Comparison of ENCODE assay signal across 27 mouse cellular contexts in genomic region chr16:32382901-32383300, GRCm38 (mm10). TPM values are rescaled to one million over a fixed set of nuclear protein-coding genes. Genes with fewer than 3 reads are reported as not detected.
DNase-seq lines count a peak whose midpoint lies in the region; TF ChIP-seq lines count a peak whose summit lies in the region.
"Had no signal": no experiment of that assay in that cellular context is flagged by ENCODE, and none has a peak within 500 bp of the region (broad histone marks: within the 10 kb centered on the region; RNA-seq: fewer than 3 reads in every experiment).

No protein-coding gene starts in this region.

- DNase-seq in gastrocnemius, adult 2 months = peak; percentile 51
- no peak for DNase-seq in gastrocnemius, postnatal 25 days
- DNase-seq in adipocyte (ENCODE audit: low spot score) = peak; percentile 37
- peak; percentile 3 for DNase-seq in brain, adult 2 months (ENCODE audit: low read depth, low spot score)
- DNase-seq in right cerebral cortex, postnatal 25 days = no peak
- DNase-seq in thymus, adult 2 months = no peak
- DNase-seq: adrenal gland, adult 8-10 months; adrenal gland, postnatal 14 days; adrenal gland, postnatal 36 days; cerebellum, adult 11 months; cerebellum, adult 18-20 months; cerebellum, adult 8-10 months; cerebellum, adult 9-11 months; cerebellum, postnatal 14 days; cerebellum, postnatal 36 days; embryo, embryonic 11 days had no signal

- H3K27ac ChIP-seq in gastrocnemius, adult 2 months = peak overlapping the region; percentile 58
- no peak overlapping the region for H3K27ac ChIP-seq in thymus, adult 2 months (ENCODE audit: control insufficient read depth, insufficient read depth, low read length)
- H3K27ac ChIP-seq: embryonic facial prominence, embryonic 13.5 days; embryonic facial prominence, embryonic 15.5 days; forebrain, embryonic 10.5 days; forebrain, embryonic 12.5 days had no signal

- TF ChIP-seq CTCF in gastrocnemius, adult 2 months (IDR thresholded peaks at IDR 0.05) = no peak
- TF ChIP-seq CTCF in thymus, adult 2 months (IDR thresholded peaks at IDR 0.05; ENCODE audit: borderline replicate concordance, control insufficient read depth, extremely low read depth, insufficient read depth, low read length, poor library complexity) = no peak

- intact Hi-C loops in gastrocnemius, adult 2 months (cut with DNase I) = loop anchor here (5.0 kb wide), 1 partner anchor 44 kb away; no protein-coding TSS in a partner anchor

- TF ChIP-seq POLR2A in thymus, adult 2 months (IDR thresholded peaks at IDR 0.05; ENCODE audit: control insufficient read depth, extremely low read depth, insufficient read depth, low read length, poor library complexity) = no peak

- no peaks in the 10 kb centered on the region for H3K4me1 ChIP-seq in thymus, adult 2 months (replicated peaks; ENCODE audit: control insufficient read depth, insufficient read depth, low read length)
- H3K4me1 ChIP-seq: embryonic facial prominence, embryonic 13.5 days; embryonic facial prominence, embryonic 15.5 days; forebrain, embryonic 10.5 days; forebrain, embryonic 12.5 days had no signal

- no peak overlapping the region for H3K4me3 ChIP-seq in gastrocnemius, adult 2 months
- H3K4me3 ChIP-seq in thymus, adult 2 months (ENCODE audit: control insufficient read depth, insufficient read depth, low read length) = no peak overlapping the region
- H3K4me3 ChIP-seq: embryonic facial prominence, embryonic 13.5 days; embryonic facial prominence, embryonic 15.5 days; erythroblast, embryonic 14.5 days; forebrain, embryonic 10.5 days; forebrain, embryonic 12.5 days had no signal

- peaks cover 56% of the 10 kb centered on the region for H3K36me3 ChIP-seq in thymus, adult 2 months (ENCODE audit: control insufficient read depth, insufficient read depth, low read length)

- H3K27me3 ChIP-seq in thymus, adult 2 months (ENCODE audit: control insufficient read depth, insufficient read depth, low read length) = no peaks in the 10 kb centered on the region
- H3K27me3 ChIP-seq: embryonic facial prominence, embryonic 13.5 days; embryonic facial prominence, embryonic 15.5 days; forebrain, embryonic 12.5 days had no signal

RNA-seq across cellular contexts. Expression of gene Tm4sf19, which starts 17.4 kb away (rescaled TPM):
- not detected for total RNA-seq in gastrocnemius, adult 2 months (2021)
- total RNA-seq in gastrocnemius, postnatal 25 days (2021) = not detected
- 0.23 TPM in 2 replicates for polyA plus RNA-seq in thymus, adult 2 months (2012; rRNA removed)
- total RNA-seq: adrenal gland, postnatal 14 days; common myeloid progenitor, adult 5-6 weeks; ES-E14; MEL had no signal
- polyA plus RNA-seq: C2C12; embryonic facial prominence, embryonic 13.5 days; erythroblast, embryonic 14.5 days; forebrain, embryonic 10.5 days; forebrain, embryonic 12.5 days; forebrain, embryonic 14.5 days; forebrain, embryonic 16.5 days had no signal

RNA-seq across cellular contexts. Expression of gene Tctex1d2, which starts 36.6 kb away (rescaled TPM):
- total RNA-seq in gastrocnemius, adult 2 months (2021) = 1 to 10 TPM; 5.3 TPM
- total RNA-seq in gastrocnemius, postnatal 25 days (2021) = 1 to 10 TPM; 4.1 to 4.3 TPM
- 2.5 and 3.8 TPM in 2 replicates for polyA plus RNA-seq in thymus, adult 2 months (2012; rRNA removed)
- polyA plus RNA-seq: erythroblast, embryonic 14.5 days had no signal

RNA-seq across cellular contexts. Expression of gene Pcyt1a, which starts 47.8 kb away (rescaled TPM):
- 100 to 1,000 TPM; 108 to 123 TPM for total RNA-seq in gastrocnemius, adult 2 months (2021)
- total RNA-seq in gastrocnemius, postnatal 25 days (2021) = 100 to 1,000 TPM in 1 of 2 experiments, 10 to 100 TPM in 1; 95.5 to 104 TPM
- polyA plus RNA-seq in thymus, adult 2 months (2012; rRNA removed) = 19.7 and 21.2 TPM in 2 replicates

RNA-seq across cellular contexts. Expression of gene Ubxn7, which starts 50.8 kb away (rescaled TPM):
- 10 to 100 TPM; 14.5 to 16.1 TPM for total RNA-seq in gastrocnemius, adult 2 months (2021)
- 10 to 100 TPM; 13.0 to 16.2 TPM for total RNA-seq in gastrocnemius, postnatal 25 days (2021)
- polyA plus RNA-seq in thymus, adult 2 months (2012; rRNA removed) = 50.1 and 60.4 TPM in 2 replicates

Comparison
In these comparisons a context has a peak if more than half of its experiments do, and no peak if none do; other contexts are left out.
1. DNase-seq: peak in gastrocnemius, adult 2 months (single experiment), adipocyte (single experiment) and brain, adult 2 months (single experiment); none in gastrocnemius, postnatal 25 days (single experiment), right cerebral cortex, postnatal 25 days (single experiment) and thymus, adult 2 months (single experiment).